Mouse (Mus musculus) left cerebral cortex, postnatal 4 days (tissue): ENCODE results near the gene Mastl. TPM values are rescaled to one million over a fixed set of nuclear protein-coding genes. Genes with fewer than 3 reads are reported as not detected.

Experiments
- DNase-seq: peaks from one replicate; pipeline ENCODE4 v3.0.0-alpha.2; 2022
- intact Hi-C: fragments of 180-260 bp; cut with DNase I; formaldehyde crosslinking; loops from one replicate; pipeline ENCODE4 v1.15.1; 2025
- total RNA-seq, 2 experiments: library from RNA; stranded (reverse); gene quantifications; 2 replicates each; pipeline ENCODE4 v1.2.3; 2021

The Mastl gene
- total RNA-seq, 2 experiments from 2014 or later, result 2.0 to 3.4 TPM

DNA sequence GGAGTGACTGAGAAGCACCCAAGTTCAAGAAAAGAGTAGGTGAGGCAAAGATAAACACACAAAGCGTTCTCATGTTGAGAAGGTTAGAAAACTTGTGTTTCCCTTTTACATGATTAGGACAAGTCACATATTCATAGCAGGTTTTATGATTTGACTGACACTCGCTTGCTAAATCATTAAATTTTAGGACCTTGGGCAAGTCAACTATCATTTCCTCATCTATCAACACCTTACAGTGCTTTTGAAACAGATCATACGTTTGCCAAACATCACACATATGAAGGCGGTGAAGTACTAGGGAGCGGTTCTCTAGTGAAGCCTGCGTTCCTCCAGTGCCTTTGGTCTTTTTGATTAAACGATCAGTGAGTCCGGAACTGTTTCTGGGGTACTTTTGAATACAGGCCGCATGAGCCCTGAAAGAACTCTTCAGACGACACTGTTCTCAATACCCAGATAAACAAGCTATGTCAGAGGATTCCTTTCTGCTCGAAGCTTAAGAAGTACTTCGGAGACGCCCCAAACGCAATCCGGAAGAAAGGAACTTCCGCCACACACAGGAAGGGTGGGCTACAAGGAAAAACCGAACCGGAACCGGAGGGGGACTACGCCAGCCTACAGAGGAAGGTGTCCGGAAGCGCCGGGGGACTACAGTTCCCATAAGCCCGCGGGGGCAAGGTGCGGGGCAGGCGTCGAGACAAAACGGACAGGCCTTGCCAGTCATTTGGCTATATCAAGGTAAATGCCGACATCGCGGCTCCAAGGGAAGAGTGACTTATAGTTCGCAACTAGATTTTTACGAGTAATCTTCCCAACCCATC, 88.1 kb downstream of the Mastl start, which contains the start of gene Acbd5:
Gene Acbd5 (plus strand): TSS at position 616 of the 818 bp plus-strand sequence.
- DNase-seq, result peak; percentile 96
- intact Hi-C loops, result no loop called here

Other genes starting within 250 kb of the Mastl start
- 100 to 1,000 TPM in 1 of 2 experiments, 10 to 100 TPM in 1; 89.4 to 103 TPM for gene Abi1, start 115.8 kb downstream of the Mastl start, total RNA-seq
- 10 to 100 TPM; 70.0 to 71.8 TPM for gene Acbd5, start 87.9 kb downstream of the Mastl start, total RNA-seq
- 10 to 100 TPM; 91.0 to 99.2 TPM for gene Yme1l1, start 345 bp upstream of the Mastl start, total RNA-seq
- under 1 TPM; 0.26 to 0.32 TPM for gene 4931423N10Rik, start 51.5 kb upstream of the Mastl start, total RNA-seq
- gene Nxph2, start 165.2 kb upstream of the Mastl start, total RNA-seq, result 1 to 10 TPM; 7.0 to 7.6 TPM